Mouse (Mus musculus) stomach, embryonic 16.5 days (tissue): ENCODE results near the gene Iqcj. TPM values are rescaled to one million over a fixed set of nuclear protein-coding genes. Genes with fewer than 3 reads are reported as not detected.

Experiments used
- ATAC-seq: fragments of 200-750 bp; cut with Nextera tagmentation; 2 replicates; pipeline ENCODE4 v1.8.0; 2017; ENCODE audit warnings: moderate number of reproducible peaks, moderate TSS enrichment; ENCODE audit not compliant: insufficient read depth, low FRiP score
- H3K27ac ChIP-seq: fragments of 300-500 bp; sonication (generic); 2 replicates; pipeline ENCODE4 v1.5.1; 2014; ENCODE audit warnings: low read length
- H3K27me3 ChIP-seq: fragments of 300-500 bp; sonication (generic); 2 replicates; pipeline ENCODE4 v1.6.1; 2014; ENCODE audit warnings: low read length, control low read depth, mixed read lengths; ENCODE audit not compliant: control insufficient read depth, insufficient read depth
- H3K36me3 ChIP-seq: fragments of 300-500 bp; sonication (generic); 2 replicates; pipeline ENCODE4 v1.6.1; 2014; ENCODE audit warnings: low read length; ENCODE audit not compliant: control insufficient read depth, insufficient read depth
- H3K4me1 ChIP-seq: fragments of 300-500 bp; sonication (generic); 2 replicates; pipeline ENCODE4 v1.6.1; 2014; ENCODE audit warnings: low read length, control low read depth, mixed read lengths; ENCODE audit not compliant: control insufficient read depth, insufficient read depth
- H3K4me2 ChIP-seq: fragments of 300-500 bp; sonication (generic); 2 replicates; pipeline ENCODE4 v1.6.1; 2014; ENCODE audit warnings: low read depth, low read length, mixed read lengths
- H3K4me3 ChIP-seq: fragments of 300-500 bp; sonication (generic); replicated peaks from 2 replicates; pipeline ENCODE4 v1.5.1; 2014; ENCODE audit warnings: mild to moderate bottlenecking, low read length
- H3K9ac ChIP-seq: fragments of 300-500 bp; sonication (generic); 2 replicates; pipeline ENCODE4 v1.6.1; 2014; ENCODE audit warnings: low read length
- H3K9me3 ChIP-seq: fragments of 300-500 bp; sonication (generic); replicated peaks from 2 replicates; pipeline ENCODE4 v1.6.1; 2016; ENCODE audit warnings: low read length, control low read depth; ENCODE audit not compliant: control insufficient read depth
- WGBS: fragments of 180-500 bp; shearing (Covaris S2); extraction: QIAGEN DNeasy Blood & Tissue Kit; methylation state at CpG from one replicate; pipeline ENCODE4 v1.1.7; 2014; 5-methylcytosine and 5-hydroxymethylcytosine counted together
- polyA plus RNA-seq: library from polyadenylated mRNA; unstranded; fragments of >200 nt; fragmentation: Nextera tagmentation; extraction: Ambion mirVana; gene quantifications from 2 replicates; pipeline ENCODE4 v1.2.1, GENCODE M21; 2015

The Iqcj gene
- not detected in 2 replicates for polyA plus RNA-seq

DNA sequence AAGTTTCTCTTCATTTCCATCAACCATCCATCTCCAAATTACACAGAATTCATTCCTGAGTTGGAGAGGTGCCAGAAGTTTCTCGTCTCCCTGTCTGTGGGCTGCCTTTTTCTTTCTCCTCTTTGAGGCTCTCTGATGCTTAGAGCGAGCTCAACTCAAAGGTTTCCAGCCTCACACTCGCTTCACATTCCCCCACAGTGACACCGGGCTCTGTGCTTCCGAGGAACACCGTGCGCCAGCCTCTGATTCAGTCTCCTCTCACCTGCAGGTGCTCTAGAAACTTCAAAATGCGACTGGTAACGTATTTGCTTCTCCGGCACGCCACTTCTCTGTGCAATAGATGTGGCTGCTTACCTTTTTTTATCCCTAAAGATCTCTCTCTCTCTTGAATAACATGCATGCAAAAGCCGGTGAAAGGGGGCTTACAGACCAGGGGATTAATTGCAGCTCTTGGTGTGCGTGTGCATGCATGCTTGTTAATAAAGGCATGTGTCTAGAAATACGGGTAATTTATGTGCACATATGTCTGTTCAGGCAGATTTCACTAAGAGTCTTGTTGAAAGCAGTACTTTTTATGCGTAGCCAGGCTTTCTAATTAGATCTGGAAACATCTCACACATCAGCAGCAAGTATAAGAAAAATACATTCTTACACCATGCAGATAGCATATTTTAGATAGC, at the start of gene Iqcj, which contains the start of gene Iqschfp:
Iqcj (plus strand) TSS at position 195 of the 680 bp plus-strand sequence.
Iqschfp (plus strand) TSS at position 207 of the 680 bp plus-strand sequence.
- H3K27me3 ChIP-seq: no peaks in the 10 kb centered on the region
- H3K9me3 ChIP-seq: no peaks in the 10 kb centered on the region
- WGBS: 62% methylated on average over 15 of the region's 15 CpGs
- H3K4me2 ChIP-seq: no peak within 1 kb of the TSS; the same call in 1 of the 2 replicates
- H3K4me3 ChIP-seq: no peak within 1 kb of the TSS
- H3K9ac ChIP-seq: no peak within 1 kb of the TSS
- H3K4me1 ChIP-seq: no peaks in the 10 kb centered on the region
- no peaks in the 10 kb centered on the region for H3K36me3 ChIP-seq
- no peak for ATAC-seq
- no peak within 1 kb of the TSS for H3K27ac ChIP-seq

DNA sequence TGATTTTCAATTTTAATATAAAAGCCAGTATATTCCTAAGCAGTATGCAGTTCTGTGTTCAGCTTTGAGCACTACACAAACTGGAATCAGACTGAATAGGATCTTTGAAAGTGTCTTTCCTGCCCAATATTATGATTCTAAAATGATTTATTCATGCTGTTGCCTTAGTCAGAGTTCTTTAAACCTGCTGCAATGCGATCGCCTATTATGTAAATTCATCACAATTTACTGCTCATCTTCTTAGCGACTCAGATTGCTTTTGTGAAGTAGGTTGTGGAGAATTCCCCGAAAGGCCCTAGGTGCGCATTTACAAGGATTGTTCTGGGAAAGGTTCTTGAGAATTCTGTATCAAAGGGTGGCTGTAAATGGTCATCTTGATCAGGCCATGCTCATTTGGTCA, 39.6 kb upstream of the Iqcj start:
- 90% methylated on average over 5 of the region's 5 CpGs for WGBS
- no peak overlapping the region for H3K9ac ChIP-seq
- no peaks in the 10 kb centered on the region for H3K27me3 ChIP-seq
- H3K4me3 ChIP-seq: no peak overlapping the region
- no peak for ATAC-seq
- no peaks in the 10 kb centered on the region for H3K36me3 ChIP-seq
- no peaks in the 10 kb centered on the region for H3K9me3 ChIP-seq
- no peaks in the 10 kb centered on the region for H3K4me1 ChIP-seq
- H3K4me2 ChIP-seq: no peak overlapping the region
- no peak overlapping the region for H3K27ac ChIP-seq

DNA sequence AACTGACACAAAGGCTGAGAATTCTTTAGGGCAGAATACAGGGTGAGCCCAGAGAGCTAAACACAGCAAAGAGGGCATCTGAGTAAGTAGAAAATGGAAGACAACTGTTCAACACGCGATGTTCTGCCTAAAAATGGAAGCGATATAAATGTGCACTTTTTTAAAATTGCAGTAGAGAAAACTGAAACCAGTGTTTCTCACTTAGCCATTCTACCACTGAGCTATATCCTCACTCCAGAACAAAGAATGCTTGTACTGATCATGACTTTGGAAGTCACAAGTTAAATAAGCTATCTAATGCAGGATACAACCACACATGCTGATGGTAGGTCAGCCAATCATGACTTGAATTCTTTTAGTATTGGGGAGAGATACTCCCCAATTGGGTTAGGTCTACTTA, 30.5 kb upstream of the Iqcj start:
- 73% methylated on average over 3 of the region's 3 CpGs for WGBS
- Histone ChIP-seq H3K9me3 (no peaks in the 10 kb centered on the region), H3K9ac (no peak overlapping the region), H3K4me1 (no peaks in the 10 kb centered on the region), H3K36me3 (no peaks in the 10 kb centered on the region), H3K27me3 (no peaks in the 10 kb centered on the region), H3K4me2 (no peak overlapping the region), H3K4me3 (no peak overlapping the region), H3K27ac (no peak overlapping the region)
- no peak for ATAC-seq

DNA sequence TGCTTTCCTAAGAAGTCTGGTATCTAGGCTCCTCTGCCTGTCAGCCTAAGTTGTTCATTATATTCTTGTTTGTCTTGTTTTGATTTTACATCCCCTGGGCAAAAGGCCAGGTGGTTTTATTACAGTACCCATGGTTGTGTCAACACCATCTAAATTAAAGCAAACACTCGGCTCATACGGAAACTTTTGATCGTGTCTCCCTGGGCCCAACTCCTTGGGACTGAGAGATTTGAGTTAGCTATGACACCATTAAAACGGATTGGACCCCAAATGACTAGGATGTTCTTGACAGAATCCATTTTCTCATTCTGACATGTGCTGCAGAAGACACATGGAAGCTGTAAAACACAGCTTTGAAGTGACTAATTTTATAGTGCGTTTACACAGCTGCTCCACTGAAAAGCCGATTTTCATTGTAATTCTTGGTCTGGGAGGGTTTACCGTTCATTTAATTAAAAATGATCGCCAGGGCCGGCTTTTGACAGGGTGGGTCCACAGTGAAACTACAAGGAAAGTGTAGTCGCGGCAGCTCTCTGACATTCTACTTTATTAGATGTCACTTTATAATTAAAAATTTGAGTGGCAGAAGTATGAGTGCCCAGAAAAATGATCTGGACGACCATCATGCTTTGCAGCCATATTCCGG, 24.5 kb upstream of the Iqcj start:
- no peak overlapping the region for H3K27ac ChIP-seq
- H3K36me3 ChIP-seq: no peaks in the 10 kb centered on the region
- H3K9me3 ChIP-seq: no peaks in the 10 kb centered on the region
- 44% methylated on average over 13 of the region's 13 CpGs for WGBS
- H3K27me3 ChIP-seq: no peaks in the 10 kb centered on the region
- ATAC-seq: no peak
- no peak overlapping the region for H3K4me3 ChIP-seq
- no peaks in the 10 kb centered on the region for H3K4me1 ChIP-seq
- no peak overlapping the region for H3K9ac ChIP-seq
- no peak overlapping the region for H3K4me2 ChIP-seq

DNA sequence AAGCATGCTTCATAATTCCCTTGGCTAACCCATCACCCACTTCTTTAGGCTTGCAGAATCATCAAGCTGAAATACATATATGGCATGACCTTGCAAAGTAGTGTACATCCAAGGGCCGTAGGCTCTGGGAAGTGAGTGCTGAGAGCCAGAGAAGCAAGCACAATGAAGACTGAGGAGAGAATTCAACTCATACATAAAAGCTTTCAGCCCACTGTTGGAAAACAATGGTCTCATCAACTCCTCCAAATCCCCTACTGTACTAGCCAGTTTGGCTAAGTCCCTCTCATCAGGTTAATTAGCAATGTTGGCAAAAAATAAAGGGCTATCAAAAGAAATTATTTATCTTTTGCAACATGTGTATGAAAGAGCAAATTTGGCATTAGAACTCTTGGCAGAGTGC, 22.6 kb upstream of the Iqcj start:
- 73% methylated on average over 1 of the region's 1 CpGs for WGBS

DNA sequence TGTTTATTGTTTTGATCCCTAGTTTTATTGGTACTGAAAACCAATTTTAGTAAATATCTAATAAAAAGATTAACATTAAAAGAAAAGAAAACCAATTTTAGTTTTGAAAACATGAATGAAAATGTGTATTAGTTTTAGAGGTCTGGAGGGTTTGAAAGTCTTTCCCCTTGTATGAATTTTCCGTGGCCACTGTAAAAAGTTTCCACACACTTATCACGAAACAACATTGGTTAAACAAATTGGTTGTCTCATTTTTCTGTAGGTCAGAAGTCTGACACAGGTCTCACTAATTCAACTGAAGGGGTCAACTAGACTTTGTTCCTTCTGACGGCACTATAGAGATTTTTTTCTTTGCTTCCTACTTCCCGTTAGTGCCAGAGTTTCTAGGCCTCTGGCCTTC, 14.8 kb upstream of the Iqcj start:
- Histone ChIP-seq H3K36me3 (no peaks in the 10 kb centered on the region), H3K4me3 (no peak overlapping the region), H3K27ac (no peak overlapping the region), H3K9ac (no peak overlapping the region), H3K4me2 (no peak overlapping the region), H3K27me3 (no peaks in the 10 kb centered on the region), H3K4me1 (no peaks in the 10 kb centered on the region), H3K9me3 (no peaks in the 10 kb centered on the region)
- no peak for ATAC-seq
- WGBS: 40% methylated on average over 4 of the region's 4 CpGs

More for the DNA sequence above, 22.6 kb upstream of the Iqcj start:
- no peaks in the 10 kb centered on the region for H3K4me1 ChIP-seq
- no peaks in the 10 kb centered on the region for H3K27me3 ChIP-seq
- H3K9ac ChIP-seq: no peak overlapping the region
- H3K4me2 ChIP-seq: no peak overlapping the region
- no peak for ATAC-seq
- no peaks in the 10 kb centered on the region for H3K9me3 ChIP-seq
- H3K4me3 ChIP-seq: no peak overlapping the region
- H3K36me3 ChIP-seq: no peaks in the 10 kb centered on the region
- H3K27ac ChIP-seq: no peak overlapping the region

DNA sequence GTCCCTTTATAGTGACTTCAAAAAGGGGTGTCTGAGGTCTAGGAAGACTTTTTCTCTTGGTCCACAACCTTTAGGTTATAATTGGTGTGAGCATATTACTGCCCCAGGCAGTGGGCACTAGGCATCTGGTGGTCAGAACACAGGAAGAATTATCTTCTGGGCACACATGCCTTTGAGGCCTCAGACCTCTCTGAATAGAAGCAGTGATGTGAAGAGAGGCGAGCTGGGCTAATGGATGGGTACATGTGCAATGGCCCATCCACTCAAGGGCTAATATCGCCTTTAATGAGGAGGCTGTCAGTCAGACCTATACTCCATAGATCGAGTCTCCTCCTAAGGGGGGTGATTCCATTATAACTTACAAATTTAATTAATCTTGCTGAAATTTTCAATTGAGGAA, 7.7 kb upstream of the Iqcj start:
- H3K4me3 ChIP-seq: no peak overlapping the region
- H3K9ac ChIP-seq: no peak overlapping the region
- 73% methylated on average over 3 of the region's 3 CpGs for WGBS
- no peaks in the 10 kb centered on the region for H3K27me3 ChIP-seq
- H3K27ac ChIP-seq: no peak overlapping the region
- H3K4me1 ChIP-seq: no peaks in the 10 kb centered on the region
- ATAC-seq: no peak
- no peaks in the 10 kb centered on the region for H3K36me3 ChIP-seq
- no peak overlapping the region for H3K4me2 ChIP-seq
- no peaks in the 10 kb centered on the region for H3K9me3 ChIP-seq

DNA sequence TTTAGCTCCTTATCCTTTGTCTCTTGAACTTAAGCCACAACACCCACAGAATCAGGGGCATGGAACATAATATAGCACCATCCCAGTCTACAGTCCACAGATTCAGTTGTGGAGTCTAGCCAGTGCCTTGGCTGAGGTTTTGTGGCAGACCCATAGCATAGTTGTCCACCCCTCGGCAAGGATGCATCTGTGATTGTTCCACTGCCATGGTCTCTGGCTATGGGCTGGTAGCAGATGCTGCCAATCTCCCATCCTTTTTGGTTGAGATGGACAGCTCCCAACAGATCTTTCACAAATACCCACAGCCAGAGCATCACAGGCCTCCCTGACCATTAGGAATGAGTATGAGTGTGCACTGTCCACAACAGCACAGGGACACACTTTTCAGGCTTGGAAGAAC, 5.8 kb upstream of the Iqcj start:
- Histone ChIP-seq H3K27ac (no peak overlapping the region), H3K4me1 (no peaks in the 10 kb centered on the region), H3K9ac (no peak overlapping the region), H3K4me2 (no peak overlapping the region), H3K9me3 (no peaks in the 10 kb centered on the region), H3K4me3 (no peak overlapping the region), H3K27me3 (no peaks in the 10 kb centered on the region), H3K36me3 (no peaks in the 10 kb centered on the region)
- no peak for ATAC-seq
- 68% methylated on average over 1 of the region's 1 CpGs for WGBS

DNA sequence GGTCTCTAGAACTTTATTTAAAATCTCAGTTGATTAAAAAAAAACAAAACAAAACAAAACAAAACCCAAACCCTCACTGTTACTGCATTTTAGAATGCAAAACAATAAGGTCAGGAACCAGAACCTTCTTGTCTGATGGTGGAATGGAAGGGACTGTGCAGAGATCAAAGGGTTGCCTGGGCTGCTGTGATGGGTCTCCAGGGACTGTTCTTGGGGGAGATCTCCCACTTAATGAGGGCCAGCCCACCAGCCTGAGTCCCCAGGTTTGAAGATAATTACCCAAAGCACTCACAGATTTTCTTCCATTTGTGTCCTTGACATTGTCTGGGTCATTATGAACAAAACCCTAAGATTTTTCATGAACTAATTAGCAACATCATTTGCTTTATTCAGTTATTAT, 4.8 kb upstream of the Iqcj start:
- ATAC-seq: no peak
- no peak overlapping the region for H3K9ac ChIP-seq
- H3K36me3 ChIP-seq: no peaks in the 10 kb centered on the region
- no peaks in the 10 kb centered on the region for H3K4me1 ChIP-seq
- no peak overlapping the region for H3K4me2 ChIP-seq
- H3K4me3 ChIP-seq: no peak overlapping the region
- H3K27ac ChIP-seq: no peak overlapping the region
- no peaks in the 10 kb centered on the region for H3K9me3 ChIP-seq
- no peaks in the 10 kb centered on the region for H3K27me3 ChIP-seq
